Mouse (Mus musculus) liver, postnatal 0 days (tissue): ENCODE measurements around the gene Mycl. TPM values are rescaled to one million over a fixed set of nuclear protein-coding genes. Genes with fewer than 3 reads are reported as not detected.
"Not testable (repeated sequence)": the region's sequence is repeated elsewhere in the genome, so short reads cannot be mapped to it uniquely, and the experiment has no call there.

Experiments
- ATAC-seq: fragments of 200-750 bp; cut with Nextera tagmentation; 2 replicates; pipeline ENCODE4 v1.8.0; 2017; ENCODE audit warnings: mild to moderate bottlenecking, moderate library complexity
- DNase-seq: peaks from one replicate; pipeline ENCODE4 v3.0.0-alpha.2; 2016
- H3K27ac ChIP-seq: fragments of 300-500 bp; sonication (generic); 2 replicates; pipeline ENCODE4 v1.5.1; 2014; ENCODE audit warnings: antibody characterized with exemption, moderate library complexity, mild to moderate bottlenecking, low read depth
- H3K27me3 ChIP-seq: fragments of 300-500 bp; sonication (generic); 2 replicates; pipeline ENCODE4 v1.6.1; 2014; ENCODE audit warnings: low read length, control low read depth, mixed read lengths; ENCODE audit not compliant: insufficient read depth
- H3K36me3 ChIP-seq: fragments of 300-500 bp; sonication (generic); replicated peaks from 2 replicates; pipeline ENCODE4 v1.6.1; 2014; ENCODE audit warnings: mild to moderate bottlenecking, control low read depth, low read length, moderate library complexity, mixed read lengths; ENCODE audit not compliant: insufficient read depth
- H3K4me1 ChIP-seq: fragments of 300-500 bp; sonication (generic); 2 replicates; pipeline ENCODE4 v1.6.1; 2014; ENCODE audit warnings: antibody characterized with exemption, mild to moderate bottlenecking, control low read depth; ENCODE audit not compliant: insufficient read depth
- H3K4me2 ChIP-seq: fragments of 300-500 bp; sonication (generic); 2 replicates; pipeline ENCODE4 v1.6.1; 2014; ENCODE audit warnings: low read depth, mild to moderate bottlenecking, low read length, moderate library complexity, mixed read lengths
- H3K4me3 ChIP-seq: fragments of 300-500 bp; sonication (generic); 2 replicates; pipeline ENCODE4 v1.5.1; 2014; ENCODE audit warnings: low read depth, low read length
- H3K9ac ChIP-seq: fragments of 300-500 bp; sonication (generic); replicated peaks from 2 replicates; pipeline ENCODE4 v1.6.1; 2014; ENCODE audit warnings: mild to moderate bottlenecking, moderate library complexity
- H3K9me3 ChIP-seq: fragments of 300-500 bp; sonication (generic); 2 replicates; pipeline ENCODE4 v1.6.1; 2016; ENCODE audit warnings: mild to moderate bottlenecking, control low read depth, low read length, mixed read lengths
- CTCF ChIP-seq: sonication (generic); IDR thresholded peaks from 2 replicates; pipeline ENCODE4 v1.5.1; 2016; ENCODE audit warnings: antibody characterized with exemption, low read depth
- EP300 ChIP-seq: IDR thresholded peaks from 2 replicates; pipeline ENCODE4 v1.6.1; 2016; ENCODE audit warnings: antibody characterized with exemption, low read depth, mild to moderate bottlenecking
- WGBS: fragments of 180-500 bp; shearing (Covaris S2); extraction: QIAGEN DNeasy Blood & Tissue Kit; methylation state at CpG from one replicate; pipeline ENCODE4 v1.1.7; 2014; ENCODE audit not compliant: insufficient replicate concordance; 5-methylcytosine and 5-hydroxymethylcytosine counted together
- polyA plus RNA-seq: library from polyadenylated mRNA; unstranded; fragments of >200 nt; fragmentation: Nextera tagmentation; extraction: Ambion mirVana; gene quantifications from 2 replicates; pipeline ENCODE4 v1.2.1, GENCODE M21; 2015

Mycl gene
- polyA plus RNA-seq, 1 experiment from 2014 or later, result 1.2 TPM

DNA sequence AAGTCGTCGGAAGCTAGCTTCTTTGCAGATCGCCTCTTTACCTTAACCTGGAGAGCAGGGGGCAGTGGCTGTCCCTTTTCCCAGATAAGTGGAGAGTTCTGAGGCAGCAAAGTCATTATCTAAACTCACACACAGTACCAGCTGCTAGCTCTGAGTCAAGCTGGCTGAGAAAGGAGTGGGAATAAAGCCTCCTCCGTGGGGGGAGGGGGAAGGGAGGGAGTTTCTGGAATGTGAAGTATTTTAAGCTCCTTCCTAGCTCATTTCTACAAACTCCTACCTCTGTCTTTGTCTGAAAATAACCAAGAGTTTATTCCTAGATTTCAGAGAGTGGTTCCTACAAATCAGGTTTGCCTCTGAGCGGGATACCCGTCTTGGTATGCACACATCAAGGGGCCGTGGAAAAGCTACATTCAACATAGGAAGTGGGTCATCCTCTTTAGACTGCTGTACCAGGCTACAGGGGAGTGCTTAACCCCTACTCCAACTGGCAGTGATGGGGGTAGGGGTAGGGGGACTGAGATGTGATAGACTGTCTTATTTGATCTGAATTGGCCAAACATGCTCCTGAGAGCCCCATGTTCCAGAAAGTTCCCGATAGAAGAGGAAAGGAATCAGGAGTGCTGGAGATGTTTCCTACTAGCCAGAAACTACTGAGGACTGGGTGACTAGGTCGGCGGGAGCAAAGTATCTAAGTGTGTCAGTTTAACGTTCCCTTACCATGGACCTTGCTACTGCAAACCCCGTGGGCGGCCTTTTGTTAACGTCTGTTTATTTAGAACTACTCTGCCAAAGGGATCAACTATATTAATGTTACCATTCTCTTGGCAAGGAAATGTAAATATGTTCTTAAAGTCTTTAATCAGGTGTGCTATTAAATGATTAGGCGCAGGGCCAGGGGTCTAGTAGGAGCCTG is 9.9 kb downstream of the Mycl start:
- ATAC-seq, result no peak

DNA sequence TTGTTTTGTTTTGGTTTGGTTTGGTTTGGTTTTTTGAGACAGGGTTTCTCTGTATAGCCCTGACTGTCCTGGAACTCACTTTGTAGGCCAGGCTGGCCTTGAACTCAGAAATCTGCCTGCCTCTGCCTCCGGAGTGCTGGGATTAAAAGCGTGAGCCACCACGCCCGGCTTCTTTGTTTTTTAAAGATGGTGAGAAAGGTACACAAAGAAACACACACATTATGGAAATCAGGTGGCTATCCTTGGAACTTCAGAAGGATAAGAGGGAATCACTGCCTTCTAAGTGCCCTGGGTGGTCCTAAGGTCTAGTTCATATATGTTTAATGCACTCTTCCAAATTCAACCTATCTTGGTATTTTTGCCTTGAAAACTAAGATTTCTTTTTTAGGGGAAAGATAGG is 17.0 kb downstream of the Mycl start:
- not testable (repeated sequence) for H3K27me3 ChIP-seq, H3K27ac ChIP-seq, H3K9ac ChIP-seq, DNase-seq, ATAC-seq, H3K36me3 ChIP-seq, H3K4me1 ChIP-seq, H3K4me2 ChIP-seq, H3K4me3 ChIP-seq, H3K9me3 ChIP-seq
- 77% methylated on average over 4 of the region's 4 CpGs for WGBS

More for the DNA sequence above, 9.9 kb downstream of the Mycl start:
- 48% methylated on average over 15 of the region's 15 CpGs for WGBS
- TF ChIP-seq EP300, result peak; percentile 16; the same call in 1 of the 2 replicates
- TF ChIP-seq CTCF, result no peak
- Histone ChIP-seq H3K4me3 (no peak overlapping the region), H3K27ac (peak overlapping the region; percentile 35; the same call in 1 of the 2 replicates), H3K9ac (no peak overlapping the region), H3K4me2 (no peak overlapping the region), H3K27me3 (peaks cover 4% of the 10 kb centered on the region; the same call in 1 of the 2 replicates), H3K9me3 (no peaks in the 10 kb centered on the region), H3K36me3 (no peaks in the 10 kb centered on the region), H3K4me1 (peaks cover 7% of the 10 kb centered on the region; the same call in 1 of the 2 replicates)
- no peak for DNase-seq

DNA sequence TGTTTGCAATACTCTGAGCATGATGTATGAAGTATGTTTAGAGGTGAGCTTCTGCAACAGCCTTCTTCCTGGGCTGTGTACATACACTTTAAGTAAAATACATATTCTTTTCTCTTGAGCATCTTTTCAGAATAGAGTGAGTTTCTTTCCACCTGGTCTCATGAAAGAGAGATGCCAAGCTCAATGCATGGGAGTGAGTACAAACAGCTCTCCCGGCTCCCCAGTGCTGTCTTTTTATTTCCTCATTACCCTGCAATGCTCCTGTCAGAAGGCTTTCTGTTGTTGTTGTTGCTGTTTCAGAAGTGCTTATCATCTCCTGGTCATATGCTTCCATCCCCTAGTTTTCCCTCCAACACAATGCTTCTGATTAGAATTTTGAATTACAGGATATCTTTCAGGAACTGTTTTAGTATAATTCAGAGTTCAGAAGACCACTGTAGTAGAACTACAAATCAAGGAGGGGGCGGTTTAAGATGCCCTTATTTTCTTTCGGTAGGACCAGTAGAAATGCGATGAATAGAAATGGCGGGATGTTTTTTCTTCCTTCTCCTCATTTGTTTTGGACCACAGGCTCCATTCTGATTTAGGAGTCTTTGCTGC is 18.0 kb downstream of the Mycl start:
- Histone ChIP-seq H3K27ac (no peak overlapping the region), H3K9ac (no peak overlapping the region), H3K9me3 (no peaks in the 10 kb centered on the region), H3K4me2 (no peak overlapping the region), H3K36me3 (no peaks in the 10 kb centered on the region), H3K4me1 (peaks cover 14% of the 10 kb centered on the region), H3K27me3 (no peaks in the 10 kb centered on the region), H3K4me3 (no peak overlapping the region)
- DNase-seq, result no peak
- no peak for ATAC-seq
- 61% methylated on average over 5 of the region's 5 CpGs for WGBS
- TF ChIP-seq EP300 (no peak), CTCF (no peak)

DNA sequence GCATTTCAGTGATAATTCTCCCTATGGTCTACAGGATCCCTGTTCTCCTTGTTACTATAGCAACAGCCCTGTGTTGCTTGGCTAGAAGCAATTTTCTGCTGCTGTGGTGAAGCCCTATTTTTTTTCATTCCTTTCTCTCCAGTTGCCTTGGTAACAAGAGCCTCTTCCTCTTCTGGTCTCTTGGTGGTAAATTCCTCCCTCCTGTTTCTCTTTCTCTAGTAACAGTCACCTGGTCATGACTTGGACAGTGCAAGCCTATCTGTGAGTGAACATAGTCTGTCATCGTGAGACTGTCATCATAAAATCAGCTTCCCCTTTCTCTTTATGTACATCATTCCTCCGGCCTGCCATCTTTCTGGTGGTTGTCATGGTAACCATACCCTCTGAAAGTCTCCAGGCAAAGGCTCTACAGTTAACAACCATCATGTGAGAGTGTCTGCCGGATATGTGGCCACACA is 18.5 kb downstream of the Mycl start:
- DNase-seq, result no peak
- no peak for ATAC-seq
- H3K9me3 ChIP-seq, result no peaks in the 10 kb centered on the region

DNA sequence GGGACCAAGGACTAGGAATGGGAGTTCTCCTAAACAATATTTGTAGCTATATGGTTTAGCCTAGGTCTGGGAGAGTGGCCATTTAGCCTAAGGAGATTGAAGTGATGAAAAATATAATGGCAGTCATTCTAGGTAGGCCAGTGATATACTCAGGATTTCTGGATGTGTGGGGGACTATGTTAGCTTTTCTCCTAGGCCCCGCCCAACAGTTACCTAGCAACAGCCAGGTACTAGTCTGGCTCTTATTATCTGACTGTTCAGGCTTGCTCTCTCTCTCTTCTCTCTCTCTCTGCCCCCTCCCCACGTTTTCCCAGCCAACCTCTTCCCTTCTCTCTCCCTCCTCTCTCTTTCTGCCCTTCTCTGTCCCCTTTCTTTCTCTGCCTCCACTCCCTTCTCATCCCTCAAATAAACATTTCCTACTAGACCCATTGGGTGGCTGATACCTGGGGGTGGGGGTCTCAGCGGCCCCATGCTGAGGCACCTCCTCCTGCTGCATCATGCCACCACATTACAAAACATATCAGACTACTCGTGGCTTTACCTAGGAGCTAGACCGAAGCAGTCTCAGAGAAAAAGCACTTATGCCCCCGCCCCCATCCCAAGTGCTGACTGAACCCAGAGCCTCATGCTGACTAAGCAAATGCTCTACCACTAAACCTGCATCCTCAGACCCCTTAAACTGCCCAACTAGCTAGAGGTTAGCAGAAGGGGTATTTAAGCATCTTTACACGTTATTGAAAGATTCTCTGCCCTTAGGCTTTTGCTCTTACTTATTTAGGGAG is 19.2 kb downstream of the Mycl start:
- Histone ChIP-seq H3K9me3 (no peaks in the 10 kb centered on the region), H3K4me3 (no peak overlapping the region), H3K27ac (no peak overlapping the region), H3K4me2 (no peak overlapping the region), H3K9ac (no peak overlapping the region), H3K4me1 (peaks cover 16% of the 10 kb centered on the region), H3K36me3 (no peaks in the 10 kb centered on the region), H3K27me3 (no peaks in the 10 kb centered on the region)
- ATAC-seq, result no peak
- DNase-seq, result no peak
- 45% methylated on average over 7 of the region's 7 CpGs for WGBS
- TF ChIP-seq CTCF (no peak), EP300 (no peak)

More for the DNA sequence above, 18.5 kb downstream of the Mycl start:
- H3K4me1 ChIP-seq, result peaks cover 16% of the 10 kb centered on the region
- no peak for TF ChIP-seq CTCF
- TF ChIP-seq EP300, result no peak
- no peaks in the 10 kb centered on the region for H3K36me3 ChIP-seq
- 34% methylated on average over 3 of the region's 3 CpGs for WGBS
- no peak overlapping the region for H3K9ac ChIP-seq
- H3K4me3 ChIP-seq, result no peak overlapping the region
- H3K27ac ChIP-seq, result no peak overlapping the region
- no peak overlapping the region for H3K4me2 ChIP-seq
- H3K27me3 ChIP-seq, result no peaks in the 10 kb centered on the region
